Mouse (Mus musculus): Measurements from ENCODE around the gene Foxi1. TPM values are rescaled to one million over a fixed set of nuclear protein-coding genes. Genes with fewer than 3 reads are reported as not detected.

Gene Foxi1
- total and polyA plus RNA-seq, 2 experiments from 2014 or later: not detected

DNA sequence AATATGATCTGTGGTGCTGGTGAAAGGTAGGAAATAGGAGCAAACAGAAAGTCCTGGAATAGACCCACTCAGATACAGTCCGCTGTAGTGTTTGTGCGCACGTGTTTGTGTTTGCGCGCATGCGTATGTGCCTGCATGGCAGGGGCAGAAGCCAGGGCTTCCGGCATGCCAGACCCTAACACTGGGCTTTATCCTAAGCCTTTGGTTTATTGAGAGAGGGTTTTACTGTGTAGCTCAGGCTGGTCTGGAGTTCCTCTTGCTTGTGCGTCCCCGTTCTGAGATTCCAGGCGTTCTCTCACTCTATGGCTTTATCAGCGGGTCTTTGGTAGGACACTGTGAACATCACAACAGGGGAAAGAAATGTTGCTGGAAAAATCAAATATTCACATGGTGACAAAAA, 42.6 kb downstream of the Foxi1 start:
- 97% methylated on average over 11 of the region's 11 CpGs for WGBS
- H3K4me3 ChIP-seq (ENCODE audit: low read depth, low read length): no peak overlapping the region
- H3K4me1 ChIP-seq (ENCODE audit: insufficient read depth): no peaks in the 10 kb centered on the region
- H3K27me3 ChIP-seq (ENCODE audit: insufficient read depth, low read length): no peaks in the 10 kb centered on the region
- no peak overlapping the region for H3K9ac ChIP-seq
- H3K9me3 ChIP-seq (ENCODE audit: low read length): 0 out of 2 replicates have a peak, but pooled peaks cover 3% of the 10 kb centered on the region
- no peak for TF ChIP-seq CTCF (IDR thresholded peaks at IDR 0.05; ENCODE audit: low read depth)
- no peak overlapping the region for H3K27ac ChIP-seq (ENCODE audit: low read depth, low read length)
- DNase-seq: no peak
- H3K4me2 ChIP-seq (ENCODE audit: low read depth): no peak overlapping the region
- no peak for ATAC-seq
- no peaks in the 10 kb centered on the region for H3K36me3 ChIP-seq (ENCODE audit: insufficient read depth)

DNA sequence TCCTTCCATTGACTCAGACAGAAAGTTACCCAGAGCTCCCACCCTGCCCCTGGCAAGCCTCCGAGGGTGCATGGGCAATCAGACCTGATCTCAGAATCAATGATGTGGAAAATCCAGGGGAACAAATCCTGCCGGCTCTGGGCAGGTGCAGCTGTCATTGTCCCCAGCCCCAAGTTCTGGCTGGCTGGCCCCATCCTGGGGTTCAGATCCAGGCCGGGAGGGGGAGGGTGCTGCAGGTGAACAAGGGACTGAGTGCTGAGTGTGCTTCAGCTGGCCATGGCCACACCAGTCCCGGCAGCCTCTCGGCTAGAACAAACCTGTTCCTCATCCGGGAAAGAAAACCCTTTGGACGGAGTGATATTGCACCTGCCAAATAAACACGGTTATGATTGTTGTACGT, 49.0 kb downstream of the Foxi1 start:
- Histone ChIP-seq H3K4me1 (ENCODE audit: insufficient read depth) (no peaks in the 10 kb centered on the region), H3K9ac (no peak overlapping the region), H3K36me3 (ENCODE audit: insufficient read depth) (no peaks in the 10 kb centered on the region), H3K9me3 (ENCODE audit: low read length) (0 out of 2 replicates have a peak, but pooled peaks cover 3% of the 10 kb centered on the region), H3K27ac (ENCODE audit: low read depth, low read length) (no peak overlapping the region), H3K4me3 (ENCODE audit: low read depth, low read length) (no peak overlapping the region), H3K4me2 (ENCODE audit: low read depth) (no peak overlapping the region), H3K27me3 (ENCODE audit: insufficient read depth, low read length) (no peaks in the 10 kb centered on the region; the same call in 1 of the 2 replicates)
- TF ChIP-seq CTCF (IDR thresholded peaks at IDR 0.05; ENCODE audit: low read depth): no peak
- DNase-seq: no peak
- 78% methylated on average over 9 of the region's 9 CpGs for WGBS
- no peak for ATAC-seq

DNA sequence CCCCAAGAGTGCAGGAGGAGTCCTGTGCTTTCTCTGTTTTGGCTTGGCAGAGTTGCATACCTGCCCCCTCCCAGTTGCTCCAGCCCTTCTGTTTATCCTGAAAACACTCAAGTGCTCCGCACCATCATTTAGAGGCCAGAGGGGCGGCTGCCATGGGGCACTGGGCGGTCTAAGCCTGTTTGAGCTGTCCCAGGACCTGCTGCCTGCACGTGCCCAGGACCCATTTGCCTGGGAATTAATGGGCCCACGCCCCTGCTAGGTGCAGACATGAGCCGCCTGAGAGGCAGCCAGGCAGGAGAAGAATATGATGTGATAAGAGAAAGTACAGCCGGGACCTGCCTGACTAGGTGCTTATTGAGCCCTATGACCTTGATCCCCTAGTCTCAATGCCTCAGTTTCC, 52.7 kb downstream of the Foxi1 start:
- 88% methylated on average over 7 of the region's 7 CpGs for WGBS
- Histone ChIP-seq H3K9ac (no peak overlapping the region), H3K27ac (ENCODE audit: low read depth, low read length) (no peak overlapping the region), H3K36me3 (ENCODE audit: insufficient read depth) (no peaks in the 10 kb centered on the region), H3K4me3 (ENCODE audit: low read depth, low read length) (no peak overlapping the region), H3K4me1 (ENCODE audit: insufficient read depth) (no peaks in the 10 kb centered on the region), H3K27me3 (ENCODE audit: insufficient read depth, low read length) (no peaks in the 10 kb centered on the region; the same call in 1 of the 2 replicates), H3K9me3 (ENCODE audit: low read length) (no peaks in the 10 kb centered on the region), H3K4me2 (ENCODE audit: low read depth) (no peak overlapping the region)
- no peak for DNase-seq
- no peak for TF ChIP-seq CTCF (IDR thresholded peaks at IDR 0.05; ENCODE audit: low read depth)
- ATAC-seq: no peak

Other genes with a start within 250 kb of the Foxi1 start
- 0.10 and 0.15 TPM in 2 replicates for gene Kcnmb1, start 245.1 kb downstream of the Foxi1 start, total RNA-seq (2014; rRNA removed)
- 0.10 and 0.13 TPM in 2 replicates for gene Kcnmb1, start 245.1 kb downstream of the Foxi1 start, polyA plus RNA-seq (2015; fragmentation: Nextera tagmentation; extraction: Ambion mirVana)
- gene Kcnip1, start 214.9 kb downstream of the Foxi1 start, total RNA-seq (2014; rRNA removed): 68.4 and 92.6 TPM in 2 replicates
- 70.0 and 91.0 TPM in 2 replicates for gene Kcnip1, start 214.9 kb downstream of the Foxi1 start, polyA plus RNA-seq (2015; fragmentation: Nextera tagmentation; extraction: Ambion mirVana)
- gene Lcp2, start 161.2 kb downstream of the Foxi1 start, total RNA-seq (2014; rRNA removed): 3.5 and 4.4 TPM in 2 replicates
- 1.7 and 3.6 TPM in 2 replicates for gene Lcp2, start 161.2 kb downstream of the Foxi1 start, polyA plus RNA-seq (2015; fragmentation: Nextera tagmentation; extraction: Ambion mirVana)
- gene 4930469K13Rik, start 109.5 kb downstream of the Foxi1 start, total RNA-seq (2014; rRNA removed): not detected in 2 replicates
- gene 4930469K13Rik, start 109.5 kb downstream of the Foxi1 start, polyA plus RNA-seq (2015; fragmentation: Nextera tagmentation; extraction: Ambion mirVana): not detected in 2 replicates
- gene Fam196b, start 106.7 kb upstream of the Foxi1 start, total RNA-seq (2014; rRNA removed): 3.5 and 5.0 TPM in 2 replicates
- gene Fam196b, start 106.7 kb upstream of the Foxi1 start, polyA plus RNA-seq (2015; fragmentation: Nextera tagmentation; extraction: Ambion mirVana): 0.79 and 1.5 TPM in 2 replicates

All from forebrain, postnatal 0 days (tissue).